Mouse (Mus musculus) induced T-regulatory cell, adult 2 months (primary cell): Measurements from ENCODE around the gene Mlc1.

ENCODE experiments used
- DNase-seq: peaks from one replicate; pipeline ENCODE4 v3.0.0-alpha.2; 2012; ENCODE audit warnings: low read depth

Mlc1 gene

GRCm38 (mm10) chr15:88978281-88979137 is at the start of gene Mlc1:
Gene Mlc1, minus strand, starts transcription at chr15:88979007.
- no peak for DNase-seq

- no peak for DNase-seq
These were observed 41.7 kb upstream of the Mlc1 start for GRCm38 (mm10) chr15:89020492-89020891.

- no peak for DNase-seq
These were observed 41.3 kb upstream of the Mlc1 start for GRCm38 (mm10) chr15:89020085-89020484.

GRCm38 (mm10) chr15:89016722-89017121 is 37.9 kb upstream of the Mlc1 start:
- DNase-seq = no peak

- no peak for DNase-seq
These were observed 29.0 kb upstream of the Mlc1 start for GRCm38 (mm10) chr15:89007781-89008180.

- no peak for DNase-seq
These were observed 28.2 kb upstream of the Mlc1 start for GRCm38 (mm10) chr15:89007002-89007401.

- DNase-seq = no peak
These were observed 22.4 kb upstream of the Mlc1 start for GRCm38 (mm10) chr15:89001245-89001644.

GRCm38 (mm10) chr15:89000367-89000766 is 21.6 kb upstream of the Mlc1 start:
- no peak for DNase-seq

GRCm38 (mm10) chr15:88999124-88999523 is 20.3 kb upstream of the Mlc1 start:
- DNase-seq = no peak

- DNase-seq = no peak
These were observed 19.8 kb upstream of the Mlc1 start for GRCm38 (mm10) chr15:88998636-88999035.

GRCm38 (mm10) chr15:88989236-88989635 is 10.4 kb upstream of the Mlc1 start:
- DNase-seq = no peak

GRCm38 (mm10) chr15:88982534-88983079 is 3.8 kb upstream of the Mlc1 start, which contains the start of gene Mov10l1:
Gene Mov10l1, plus strand, starts transcription at chr15:88982909.
- no peak for DNase-seq

GRCm38 (mm10) chr15:88979138-88979446 is 285 bp upstream of the Mlc1 start:
- no peak for DNase-seq

GRCm38 (mm10) chr15:88972300-88972699 is 6.5 kb downstream of the Mlc1 start:
- peak; percentile 8 for DNase-seq

- no peak for DNase-seq
These were observed 14.7 kb downstream of the Mlc1 start for GRCm38 (mm10) chr15:88964070-88964578.

GRCm38 (mm10) chr15:88957522-88957921 is 21.3 kb downstream of the Mlc1 start:
- DNase-seq = no peak

- DNase-seq = no peak
These were observed 23.5 kb downstream of the Mlc1 start for GRCm38 (mm10) chr15:88955342-88955741.

GRCm38 (mm10) chr15:88954368-88955072 is 24.3 kb downstream of the Mlc1 start, which contains the start of gene Ttll8:
Gene Ttll8, minus strand, starts transcription at chr15:88954418.
- DNase-seq = no peak

- no peak for DNase-seq
These were observed 27.6 kb downstream of the Mlc1 start for GRCm38 (mm10) chr15:88951246-88951645.

GRCm38 (mm10) chr15:88946851-88947250 is 32.0 kb downstream of the Mlc1 start:
- DNase-seq = no peak

GRCm38 (mm10) chr15:88943896-88944551 is 34.8 kb downstream of the Mlc1 start:
- DNase-seq = no peak

- no peak for DNase-seq
These were observed 36.0 kb downstream of the Mlc1 start for GRCm38 (mm10) chr15:88942783-88943182.
